Mouse (Mus musculus) lung, postnatal 0 days (tissue): ENCODE measurements around the gene Cops7a.

ENCODE experiments used
- CTCF ChIP-seq: IDR thresholded peaks from 2 replicates; pipeline ENCODE4 v1.5.1; 2016; ENCODE audit warnings: antibody characterized with exemption, mild to moderate bottlenecking
- EP300 ChIP-seq: IDR thresholded peaks from 2 replicates; pipeline ENCODE4 v1.6.1; 2016; ENCODE audit warnings: antibody characterized with exemption, mild to moderate bottlenecking, control low read depth

DNA sequence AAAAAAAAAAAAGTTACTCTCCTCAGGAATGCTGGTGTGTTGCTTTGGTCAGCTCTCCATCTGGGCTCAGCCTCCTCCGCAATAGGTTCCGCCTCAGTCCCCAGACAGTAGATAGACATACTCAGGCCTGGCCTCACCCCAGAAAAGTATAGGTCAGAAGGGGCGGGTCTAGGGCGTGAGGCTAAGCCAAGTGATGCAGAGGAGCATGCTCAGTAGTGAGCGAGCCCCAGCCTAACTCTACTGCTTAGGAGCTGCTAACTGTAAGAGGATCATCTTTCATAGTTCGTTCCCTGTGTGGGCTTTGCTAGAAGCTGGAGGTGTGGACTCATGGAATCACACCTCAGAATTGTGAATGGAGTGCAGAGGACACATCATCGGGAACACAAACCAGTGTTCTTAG, 26.8 kb downstream of the Cops7a start:
- no peak for TF ChIP-seq EP300
- no peak for TF ChIP-seq CTCF
